Mouse (Mus musculus) limb, embryonic 14.5 days (tissue): ENCODE results near the gene Capn1. TPM values are rescaled to one million over a fixed set of nuclear protein-coding genes. Genes with fewer than 3 reads are reported as not detected.

ENCODE experiments used
- ATAC-seq: fragments of 200-750 bp; cut with Nextera tagmentation; 2 replicates; pipeline ENCODE4 v1.8.0; 2017; ENCODE audit warnings: low read depth, moderate number of reproducible peaks, moderate TSS enrichment; ENCODE audit not compliant: low FRiP score
- DNase-seq: peaks from one replicate; pipeline ENCODE4 v3.0.0-alpha.2; 2015; ENCODE audit warnings: low spot score
- H3K27ac ChIP-seq: fragments of 300-500 bp; sonication (generic); replicated peaks from 2 replicates; pipeline ENCODE4 v1.5.1; 2014; ENCODE audit warnings: low read depth, mild to moderate bottlenecking, low read length, moderate library complexity, mixed read lengths
- H3K27me3 ChIP-seq: fragments of 300-500 bp; sonication (generic); 2 replicates; pipeline ENCODE4 v1.6.1; 2014; ENCODE audit warnings: low read length, mixed read lengths; ENCODE audit not compliant: control insufficient read depth, insufficient read depth
- H3K36me3 ChIP-seq: fragments of 300-500 bp; sonication (generic); 2 replicates; pipeline ENCODE4 v1.6.1; 2014; ENCODE audit warnings: mild to moderate bottlenecking, low read length, moderate library complexity, mixed read lengths; ENCODE audit not compliant: control insufficient read depth, insufficient read depth
- H3K4me1 ChIP-seq: fragments of 300-500 bp; sonication (generic); 2 replicates; pipeline ENCODE4 v1.6.1; 2014; ENCODE audit warnings: antibody characterized with exemption, low read length, mixed read lengths; ENCODE audit not compliant: control insufficient read depth, insufficient read depth
- H3K4me2 ChIP-seq: fragments of 300-500 bp; sonication (generic); replicated peaks from 2 replicates; pipeline ENCODE4 v1.6.1; 2014; ENCODE audit warnings: low read depth, mild to moderate bottlenecking, low read length, moderate library complexity; ENCODE audit not compliant: severe bottlenecking
- H3K4me3 ChIP-seq: fragments of 300-500 bp; sonication (generic); replicated peaks from 2 replicates; pipeline ENCODE4 v1.5.1; 2014; ENCODE audit warnings: low read length
- H3K9ac ChIP-seq: fragments of 300-500 bp; sonication (generic); 2 replicates; pipeline ENCODE4 v1.6.1; 2014; ENCODE audit warnings: mild to moderate bottlenecking, low read depth, low read length, moderate library complexity; ENCODE audit not compliant: severe bottlenecking
- H3K9me3 ChIP-seq: fragments of 300-500 bp; sonication (generic); 2 replicates; pipeline ENCODE4 v1.6.1; 2016; ENCODE audit warnings: low read length; ENCODE audit not compliant: control insufficient read depth
- POLR2A ChIP-seq: fragments of 200-500 bp; IDR thresholded peaks from 2 replicates; pipeline ENCODE4 v1.8.0; 2012; ENCODE audit warnings: inconsistent platforms, mild to moderate bottlenecking, moderate library complexity, borderline replicate concordance; ENCODE audit not compliant: insufficient read depth, insufficient read length; ENCODE audit errors: extremely low read depth
- WGBS: fragments of 180-500 bp; shearing (Covaris S2); extraction: QIAGEN DNeasy Blood & Tissue Kit; methylation state at CpG from one replicate; pipeline ENCODE4 v1.1.7; 2014; 5-methylcytosine and 5-hydroxymethylcytosine counted together
- polyA plus RNA-seq, 2 experiments: library from polyadenylated mRNA; depleted of rRNA in 1 of 2; stranded (reverse) in 1 of 2; unstranded in 1 of 2; fragments of >200 nt; fragmentation: Nextera tagmentation in 1 of 2; extraction: Ambion mirVana in 1 of 2; gene quantifications; 2 replicates each; pipeline versions ENCODE4 v1.2.1 to v1.2.3; 2012 to 2014

The Capn1 gene
- polyA plus RNA-seq, 2 experiments, result 19.7 to 29.0 TPM

- Histone ChIP-seq H3K36me3 (no peaks in the 10 kb centered on the region; the same call in 1 of the 2 replicates), H3K27me3 (no peaks in the 10 kb centered on the region), H3K4me1 (no peaks in the 10 kb centered on the region), H3K27ac (no peak overlapping the region), H3K4me3 (no peak overlapping the region), H3K9me3 (no peaks in the 10 kb centered on the region), H3K4me2 (no peak overlapping the region), H3K9ac (no peak overlapping the region)
- DNase-seq (no peak), ATAC-seq (no peak)
- 78% methylated on average over 3 of the region's 3 CpGs for WGBS
- TF ChIP-seq POLR2A, result no peak
Observed at GRCm38 (mm10) chr19:5998180-5998579, 17.5 kb downstream of the Capn1 start.

GRCm38 (mm10) chr19:5994711-5995110 lies 21.0 kb downstream of the Capn1 start:
- no peak for ATAC-seq
- H3K27me3 ChIP-seq, result no peaks in the 10 kb centered on the region
- no peak for DNase-seq
- no peaks in the 10 kb centered on the region; the same call in 1 of the 2 replicates for H3K36me3 ChIP-seq
- H3K9me3 ChIP-seq, result no peaks in the 10 kb centered on the region
- H3K27ac ChIP-seq, result no peak overlapping the region
- TF ChIP-seq POLR2A, result no peak
- no peak overlapping the region for H3K9ac ChIP-seq
- H3K4me3 ChIP-seq, result no peak overlapping the region
- no peaks in the 10 kb centered on the region; the same call in 1 of the 2 replicates for H3K4me1 ChIP-seq
- no peak overlapping the region for H3K4me2 ChIP-seq
- WGBS, result 86% methylated on average over 11 of the region's 14 CpGs

GRCm38 (mm10) chr19:5992012-5992411 lies 23.7 kb downstream of the Capn1 start:
- DNase-seq (no peak), ATAC-seq (no peak)
- no peak overlapping the region for H3K4me2 ChIP-seq
- H3K9me3 ChIP-seq, result no peaks in the 10 kb centered on the region
- 81% methylated on average over 7 of the region's 7 CpGs for WGBS
- H3K9ac ChIP-seq, result no peak overlapping the region
- no peaks in the 10 kb centered on the region; the same call in 1 of the 2 replicates for H3K36me3 ChIP-seq
- no peak overlapping the region for H3K27ac ChIP-seq
- peaks cover 6% of the 10 kb centered on the region for H3K4me1 ChIP-seq
- no peak overlapping the region for H3K4me3 ChIP-seq
- no peak for TF ChIP-seq POLR2A
- H3K27me3 ChIP-seq, result no peaks in the 10 kb centered on the region

- Histone ChIP-seq H3K4me3 (no peak overlapping the region), H3K36me3 (no peaks in the 10 kb centered on the region; the same call in 1 of the 2 replicates), H3K27me3 (no peaks in the 10 kb centered on the region), H3K4me2 (no peak overlapping the region), H3K27ac (no peak overlapping the region), H3K4me1 (peaks cover 6% of the 10 kb centered on the region), H3K9me3 (no peaks in the 10 kb centered on the region), H3K9ac (no peak overlapping the region)
- ATAC-seq (no peak), DNase-seq (no peak)
- 78% methylated on average over 7 of the region's 7 CpGs for WGBS
- TF ChIP-seq POLR2A, result no peak
Observed at GRCm38 (mm10) chr19:5991467-5991866, 24.2 kb downstream of the Capn1 start.

- no peak overlapping the region for H3K27ac ChIP-seq
- H3K9ac ChIP-seq, result no peak overlapping the region
- ATAC-seq (no peak), DNase-seq (no peak)
- no peak for TF ChIP-seq POLR2A
- WGBS, result 52% methylated on average over 1 of the region's 1 CpGs
- H3K4me1 ChIP-seq, result peaks cover 6% of the 10 kb centered on the region
- H3K4me3 ChIP-seq, result no peak overlapping the region
- H3K36me3 ChIP-seq, result no peaks in the 10 kb centered on the region; the same call in 1 of the 2 replicates
- H3K4me2 ChIP-seq, result no peak overlapping the region
- H3K9me3 ChIP-seq, result no peaks in the 10 kb centered on the region
- H3K27me3 ChIP-seq, result no peaks in the 10 kb centered on the region
Observed at GRCm38 (mm10) chr19:5990921-5991320, 24.8 kb downstream of the Capn1 start.

- Histone ChIP-seq H3K4me3 (no peak overlapping the region), H3K4me2 (no peak overlapping the region), H3K9me3 (no peaks in the 10 kb centered on the region), H3K27me3 (no peaks in the 10 kb centered on the region), H3K27ac (no peak overlapping the region), H3K4me1 (peaks cover 6% of the 10 kb centered on the region), H3K36me3 (no peaks in the 10 kb centered on the region; the same call in 1 of the 2 replicates), H3K9ac (no peak overlapping the region)
- DNase-seq (no peak), ATAC-seq (no peak)
- 83% methylated on average over 12 of the region's 12 CpGs for WGBS
- no peak for TF ChIP-seq POLR2A
Observed at GRCm38 (mm10) chr19:5990033-5990432, 25.7 kb downstream of the Capn1 start.
